Comparison of ENCODE assay signal across 8 mouse cellular contexts in the genomic region with DNA sequence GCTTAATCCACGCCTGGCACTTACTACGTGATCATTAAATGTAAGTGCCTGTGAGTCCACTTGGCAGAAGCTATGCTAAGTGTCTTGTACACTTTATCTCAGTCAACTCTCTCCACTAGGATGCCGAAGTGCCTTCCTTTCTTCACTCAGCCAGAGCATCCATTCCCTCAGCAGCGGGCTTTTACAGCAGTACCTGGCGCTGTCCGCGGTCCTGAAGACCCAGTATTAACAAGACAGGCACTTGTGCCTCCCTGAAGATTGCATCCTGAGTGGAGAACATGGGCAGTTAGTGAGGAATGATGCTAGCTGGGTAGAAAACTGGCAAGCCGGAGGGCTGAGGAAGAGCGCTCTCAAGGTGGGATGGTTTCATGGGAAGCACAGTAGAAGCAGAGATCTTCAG.
A peak's percentile ranks its signal among the peaks of the same experiment; 100 is the strongest.
DNase-seq lines count a peak whose midpoint lies in the region; ATAC-seq and TF ChIP-seq lines count a peak whose summit lies in the region.
"Had no signal": no experiment of that assay in that cellular context is flagged by ENCODE, and none has a peak within 500 bp of the region (broad histone marks: within the 10 kb centered on the region; RNA-seq: fewer than 3 reads in every experiment).

No protein-coding gene starts in this region.

- no peak for ATAC-seq in midbrain, embryonic 11.5 days (ENCODE audit: low FRiP score)
- no peak for ATAC-seq in midbrain, embryonic 16.5 days
- no peak for ATAC-seq in intestine, postnatal 0 days

- H3K9me3 ChIP-seq in midbrain, embryonic 11.5 days (ENCODE audit: control insufficient read depth, low read length): no peaks in the 10 kb centered on the region
- no peaks in the 10 kb centered on the region for H3K9me3 ChIP-seq in midbrain, embryonic 16.5 days (replicated peaks; ENCODE audit: control insufficient read depth, low read length, poor library complexity, severe bottlenecking)
- H3K9me3 ChIP-seq in intestine, postnatal 0 days (ENCODE audit: control insufficient read depth): no peaks in the 10 kb centered on the region
- H3K9me3 ChIP-seq: embryonic facial prominence, embryonic 12.5 days had no signal

- H3K9ac ChIP-seq in midbrain, embryonic 11.5 days (ENCODE audit: low read length): no peak overlapping the region
- H3K9ac ChIP-seq in midbrain, embryonic 16.5 days (ENCODE audit: low read depth, low read length): no peak overlapping the region
- H3K9ac ChIP-seq in intestine, postnatal 0 days (ENCODE audit: low read depth, low read length): no peak overlapping the region
- H3K9ac ChIP-seq: embryonic facial prominence, embryonic 12.5 days had no signal

- peak; percentile 94 for DNase-seq in midbrain, embryonic 11.5 days (ENCODE audit: low spot score, missing footprints)
- peak; percentile 85 for DNase-seq in adrenal gland, postnatal 10 days
- peak; percentile 62 to 80 for DNase-seq in heart, postnatal 10 days
- DNase-seq in lung, postnatal 25 days (ENCODE audit: low spot score): peak; percentile 1
- no peak for DNase-seq in layer of hippocampus, postnatal 36 days

- no peaks in the 10 kb centered on the region for H3K36me3 ChIP-seq in midbrain, embryonic 11.5 days (ENCODE audit: control insufficient read depth, insufficient read depth, low read length)
- H3K36me3 ChIP-seq in midbrain, embryonic 16.5 days (ENCODE audit: control insufficient read depth, insufficient read depth, low read length): no peaks in the 10 kb centered on the region
- H3K36me3 ChIP-seq in intestine, postnatal 0 days (ENCODE audit: control insufficient read depth, insufficient read depth): no peaks in the 10 kb centered on the region
- H3K36me3 ChIP-seq: embryonic facial prominence, embryonic 12.5 days had no signal

- TF ChIP-seq CTCF in intestine, postnatal 0 days (IDR thresholded peaks at IDR 0.05; ENCODE audit: low read depth): no peak

- H3K27ac ChIP-seq in midbrain, embryonic 11.5 days (ENCODE audit: low read depth, low read length): no peak overlapping the region
- H3K27ac ChIP-seq in midbrain, embryonic 16.5 days (ENCODE audit: low read length): no peak overlapping the region
- H3K27ac ChIP-seq in intestine, postnatal 0 days (ENCODE audit: low read depth, low read length): no peak overlapping the region
- H3K27ac ChIP-seq: embryonic facial prominence, embryonic 12.5 days had no signal

- 41% methylated on average over 9 of the region's 9 CpGs for WGBS in midbrain, embryonic 11.5 days
- 47% methylated on average over 9 of the region's 9 CpGs for WGBS in midbrain, embryonic 16.5 days
- 34% methylated on average over 9 of the region's 9 CpGs for WGBS in intestine, postnatal 0 days

- no peaks in the 10 kb centered on the region for H3K27me3 ChIP-seq in midbrain, embryonic 11.5 days (ENCODE audit: control insufficient read depth, insufficient read depth, low read length)
- H3K27me3 ChIP-seq in midbrain, embryonic 16.5 days (ENCODE audit: control insufficient read depth, insufficient read depth, low read depth, low read length): no peaks in the 10 kb centered on the region
- no peaks in the 10 kb centered on the region for H3K27me3 ChIP-seq in intestine, postnatal 0 days (replicated peaks; ENCODE audit: control insufficient read depth, insufficient read depth, low read length)
- H3K27me3 ChIP-seq: embryonic facial prominence, embryonic 12.5 days had no signal

- H3K4me3 ChIP-seq in midbrain, embryonic 11.5 days (ENCODE audit: low read depth, low read length): no peak overlapping the region
- no peak overlapping the region for H3K4me3 ChIP-seq in midbrain, embryonic 16.5 days (ENCODE audit: low read depth, low read length)
- no peak overlapping the region for H3K4me3 ChIP-seq in intestine, postnatal 0 days (ENCODE audit: low read depth, low read length)
- H3K4me3 ChIP-seq: embryonic facial prominence, embryonic 12.5 days had no signal

- intact Hi-C loops in heart, postnatal 10 days (cut with DNase I): no loop called here

- no peaks in the 10 kb centered on the region for H3K4me1 ChIP-seq in midbrain, embryonic 11.5 days (ENCODE audit: control insufficient read depth, insufficient read depth, low read length)
- no peaks in the 10 kb centered on the region for H3K4me1 ChIP-seq in midbrain, embryonic 16.5 days (ENCODE audit: control insufficient read depth, insufficient read depth, low read length)
- H3K4me1 ChIP-seq in intestine, postnatal 0 days (replicated peaks; ENCODE audit: control insufficient read depth, insufficient read depth, low read length): no peaks in the 10 kb centered on the region
- H3K4me1 ChIP-seq: embryonic facial prominence, embryonic 12.5 days had no signal

- no peak overlapping the region for H3K4me2 ChIP-seq in midbrain, embryonic 11.5 days
- no peak overlapping the region for H3K4me2 ChIP-seq in midbrain, embryonic 16.5 days (ENCODE audit: low read length)
- H3K4me2 ChIP-seq in intestine, postnatal 0 days (replicated peaks; ENCODE audit: low read depth): no peak overlapping the region
- H3K4me2 ChIP-seq: embryonic facial prominence, embryonic 12.5 days had no signal

Comparison
In these comparisons a context has a peak if more than half of its experiments do, and no peak if none do; other contexts are left out.
1. DNase-seq: peak in midbrain, embryonic 11.5 days (single experiment), adrenal gland, postnatal 10 days (single experiment), heart, postnatal 10 days (2 of 2) and lung, postnatal 25 days (single experiment); none in layer of hippocampus, postnatal 36 days (0 of 2).